Mouse (Mus musculus): Measurements from ENCODE around the gene Ptpn6.

Gene Ptpn6

DNA sequence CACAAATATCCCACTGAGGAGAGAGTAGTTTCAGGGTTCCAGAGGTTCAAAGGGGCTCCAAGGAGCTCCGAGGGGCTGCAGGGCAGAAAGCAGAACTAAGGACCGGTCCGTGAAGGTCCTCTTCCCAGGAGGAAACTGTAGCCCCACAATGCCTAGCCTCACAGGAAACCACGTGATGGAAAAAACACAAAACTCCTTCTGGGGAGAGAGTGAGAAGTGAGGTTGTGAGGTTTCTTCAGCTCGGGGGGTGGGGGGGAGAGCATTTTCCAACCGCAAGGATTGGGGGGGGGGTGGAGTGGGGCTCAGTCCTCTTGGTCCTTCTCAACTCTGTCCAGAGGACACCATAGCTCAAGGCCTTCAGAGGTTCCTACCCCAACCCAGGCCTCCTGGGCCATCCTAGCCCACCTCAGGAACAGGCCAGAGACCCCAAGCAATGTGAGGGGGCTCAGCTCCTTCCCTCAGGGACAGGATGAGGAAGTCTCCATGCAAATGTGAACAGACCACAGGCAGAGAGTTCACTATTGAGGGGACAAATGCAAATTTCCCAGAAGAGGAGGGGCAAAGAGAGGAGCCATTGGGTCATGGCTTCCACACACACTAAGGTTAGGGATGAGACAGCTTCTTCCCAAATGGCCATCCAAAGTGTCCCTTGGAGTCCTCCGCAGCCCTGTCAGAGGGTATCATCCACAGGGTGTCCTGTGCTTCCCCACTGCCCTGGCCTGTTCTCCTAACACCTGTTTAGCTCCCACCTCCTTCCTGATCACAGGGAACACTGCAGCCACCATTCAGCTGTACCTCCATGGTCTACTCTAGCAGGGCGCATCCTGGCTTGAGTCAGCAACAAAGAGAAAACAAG lies 8.4 kb downstream of the Ptpn6 start:
- no peak for DNase-seq (ENCODE audit: low spot score)

GRCm38 (mm10) chr6:124728621-124729020 lies 9.9 kb downstream of the Ptpn6 start:
- DNase-seq (ENCODE audit: low spot score) = no peak

GRCm38 (mm10) chr6:124724472-124724871 lies 14.0 kb downstream of the Ptpn6 start:
- no peak for DNase-seq (ENCODE audit: low spot score)

GRCm38 (mm10) chr6:124723541-124723940 lies 15.0 kb downstream of the Ptpn6 start:
- no peak for DNase-seq (ENCODE audit: low spot score)

DNA sequence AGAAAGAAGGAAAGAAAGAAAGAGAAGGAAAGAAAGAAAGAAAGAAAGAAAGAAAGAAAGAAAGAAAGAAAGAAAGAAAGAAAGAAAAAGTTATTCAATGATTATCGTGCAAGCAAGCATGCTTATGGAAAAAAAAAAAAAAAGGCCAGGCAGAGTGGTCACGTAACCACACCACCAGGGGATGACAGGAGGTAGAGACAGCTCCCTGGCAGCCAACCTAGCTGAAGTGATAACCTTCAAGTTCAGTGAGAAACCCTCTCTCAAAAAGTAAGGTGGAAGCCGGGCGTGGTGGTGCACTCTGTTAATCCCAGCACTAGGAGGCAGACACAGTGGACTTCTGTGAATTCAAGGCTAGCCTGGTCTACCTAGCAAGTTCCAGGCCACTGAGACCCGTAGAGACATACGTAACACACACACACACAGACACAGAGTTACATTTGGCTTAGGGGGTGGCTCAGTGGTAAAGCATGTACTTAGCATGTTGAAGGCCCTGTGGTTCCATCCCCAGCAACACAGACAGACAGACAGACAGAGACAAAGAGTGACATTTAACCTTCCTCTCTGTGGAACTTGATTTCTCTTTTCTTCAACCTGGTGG lies 15.5 kb downstream of the Ptpn6 start:
- DNase-seq (ENCODE audit: low spot score) = no peak

DNA sequence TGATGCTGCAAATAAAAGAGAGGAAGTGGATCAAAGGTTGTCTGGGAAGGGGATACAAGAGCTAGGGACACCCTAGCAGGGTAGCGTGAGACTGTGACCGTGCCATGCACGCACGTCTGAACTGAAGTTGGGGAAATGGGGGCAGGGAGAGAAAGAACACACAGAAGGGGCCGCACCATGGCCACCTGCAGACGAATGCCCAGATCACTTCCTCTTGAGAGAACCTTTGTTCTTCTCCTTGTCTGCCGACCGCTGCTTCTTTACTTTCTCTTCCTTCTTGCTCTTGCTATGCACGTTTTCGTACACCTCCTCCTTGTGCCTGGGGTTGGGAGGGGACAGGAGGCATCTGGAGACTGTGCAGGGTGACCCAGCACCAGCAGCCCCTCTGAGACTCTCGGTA lies 17.6 kb downstream of the Ptpn6 start:
- no peak for DNase-seq (ENCODE audit: low spot score)

DNA sequence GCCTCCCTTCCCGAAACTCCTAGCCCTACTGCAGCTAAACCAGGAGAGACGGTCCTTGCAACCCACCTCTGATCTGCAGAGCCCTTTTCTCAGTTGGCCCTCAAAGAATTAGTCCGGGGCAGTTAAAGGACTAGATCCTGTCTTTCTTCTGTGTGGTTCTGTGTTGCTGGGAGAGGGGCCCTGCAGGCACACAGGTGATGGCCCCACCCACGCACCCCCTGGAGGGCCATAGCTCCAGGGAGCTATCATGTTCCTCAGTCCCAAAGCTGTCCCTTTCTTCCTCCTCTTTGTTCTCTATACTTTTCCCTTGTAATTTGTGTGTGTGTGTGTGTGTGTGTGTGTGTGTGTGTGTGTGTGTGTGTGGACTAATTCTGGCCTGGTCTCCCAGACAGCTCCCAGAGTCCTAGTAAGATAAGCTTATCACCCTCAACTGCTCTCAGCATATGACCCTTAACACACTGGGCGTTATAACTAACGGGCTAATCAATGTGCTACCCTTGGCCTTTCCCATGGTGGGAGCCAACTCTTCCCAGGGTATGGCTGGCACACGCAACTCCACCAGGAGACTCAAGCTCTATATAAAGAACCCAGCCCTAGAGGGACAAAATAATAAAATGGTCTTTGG lies 19.0 kb downstream of the Ptpn6 start:
- DNase-seq (ENCODE audit: low spot score) = no peak

- peak; percentile 74 for DNase-seq (ENCODE audit: low spot score)
Observed at GRCm38 (mm10) chr6:124718703-124719102, 19.8 kb downstream of the Ptpn6 start.

- DNase-seq (ENCODE audit: low spot score) = no peak
Observed at GRCm38 (mm10) chr6:124717968-124718367, 20.5 kb downstream of the Ptpn6 start.

DNA sequence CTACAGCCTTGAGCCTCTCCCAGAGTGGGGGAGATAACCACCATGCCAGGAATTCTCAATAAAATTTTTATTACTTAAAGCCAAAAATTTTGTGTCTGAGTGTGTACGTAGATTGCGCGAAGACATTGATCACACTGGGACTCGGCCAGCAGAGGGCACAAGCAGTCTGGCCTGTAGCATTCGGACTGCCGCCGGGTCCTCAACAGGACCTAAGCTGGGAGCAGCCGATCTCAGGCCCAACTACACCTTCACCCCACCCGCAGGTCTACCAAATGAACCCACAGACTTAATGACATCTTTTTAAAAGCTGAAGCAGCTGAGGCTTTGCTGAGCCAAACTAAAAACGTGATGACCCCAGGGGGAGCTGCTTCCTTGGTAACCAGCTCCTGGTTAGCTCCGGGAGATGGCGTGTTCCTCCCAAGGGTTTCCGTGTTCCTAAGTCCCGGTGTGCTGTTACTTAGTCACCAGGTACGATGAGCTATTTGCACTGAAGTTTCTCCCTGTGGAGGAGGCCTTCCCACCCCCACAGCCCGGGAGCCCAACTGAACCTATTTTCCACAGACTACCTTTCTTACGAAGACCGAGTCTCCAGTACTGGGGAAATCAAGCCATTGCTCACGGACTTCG lies 21.5 kb downstream of the Ptpn6 start:
- no peak for DNase-seq (ENCODE audit: low spot score)

DNA sequence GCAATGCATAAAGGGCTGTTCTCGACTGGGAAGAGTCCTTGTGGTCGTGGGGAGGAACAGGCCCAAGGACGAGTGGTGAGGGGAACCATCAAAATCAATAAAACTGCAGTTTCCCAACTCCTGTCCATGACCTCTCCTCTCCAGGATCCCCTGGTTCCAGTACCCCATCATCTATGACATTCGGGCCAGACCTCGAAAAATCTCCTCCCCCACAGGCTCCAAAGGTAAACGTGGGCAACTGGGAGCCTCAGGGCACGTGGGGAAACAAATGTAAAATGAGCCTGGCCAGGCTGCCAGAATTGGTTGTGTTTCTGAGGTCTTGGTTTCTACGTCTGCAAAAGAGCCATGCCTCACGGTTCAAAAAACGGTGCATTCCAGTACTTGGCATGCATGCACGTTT lies 25.6 kb downstream of the Ptpn6 start:
- no peak for DNase-seq (ENCODE audit: low spot score)

GRCm38 (mm10) chr6:124711824-124712782 lies 26.4 kb downstream of the Ptpn6 start, which contains the start of the genes Emg1 and Phb2:
Gene Emg1, minus strand, starts transcription at chr6:124712178.
Gene Phb2, plus strand, starts transcription at chr6:124712336.
- peak; percentile 99 for DNase-seq (ENCODE audit: low spot score)

GRCm38 (mm10) chr6:124708289-124708889 lies 30.1 kb downstream of the Ptpn6 start:
- DNase-seq (ENCODE audit: low spot score) = no peak

DNA sequence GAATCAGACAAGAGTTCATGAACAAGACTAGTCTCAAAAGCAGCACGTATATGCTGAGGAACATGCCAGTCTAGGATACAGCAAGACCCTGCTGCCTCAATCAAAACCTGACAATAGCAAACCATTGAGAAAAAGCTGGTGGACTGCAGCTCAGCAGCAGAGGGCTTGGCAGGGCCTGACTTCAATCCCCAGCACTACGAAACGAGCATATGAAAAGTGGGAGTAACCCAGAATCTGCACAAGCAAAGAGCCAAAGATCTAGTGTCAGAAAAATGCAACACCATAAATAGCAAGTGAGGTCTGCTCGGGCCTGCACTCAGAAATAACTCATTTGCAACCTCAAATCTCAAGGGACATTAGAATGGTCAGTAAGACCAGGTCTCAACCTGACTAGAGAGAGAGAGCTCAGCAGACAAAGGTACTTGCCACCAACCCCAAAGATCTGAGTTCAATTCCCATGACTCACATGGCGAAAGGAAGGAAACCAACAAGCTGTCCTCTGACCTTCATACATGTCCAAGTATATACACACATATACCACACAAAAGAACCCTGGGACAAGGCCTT lies 32.4 kb downstream of the Ptpn6 start:
- no peak for DNase-seq (ENCODE audit: low spot score)

GRCm38 (mm10) chr6:124704417-124704816 lies 34.1 kb downstream of the Ptpn6 start:
- DNase-seq (ENCODE audit: low spot score) = no peak

DNA sequence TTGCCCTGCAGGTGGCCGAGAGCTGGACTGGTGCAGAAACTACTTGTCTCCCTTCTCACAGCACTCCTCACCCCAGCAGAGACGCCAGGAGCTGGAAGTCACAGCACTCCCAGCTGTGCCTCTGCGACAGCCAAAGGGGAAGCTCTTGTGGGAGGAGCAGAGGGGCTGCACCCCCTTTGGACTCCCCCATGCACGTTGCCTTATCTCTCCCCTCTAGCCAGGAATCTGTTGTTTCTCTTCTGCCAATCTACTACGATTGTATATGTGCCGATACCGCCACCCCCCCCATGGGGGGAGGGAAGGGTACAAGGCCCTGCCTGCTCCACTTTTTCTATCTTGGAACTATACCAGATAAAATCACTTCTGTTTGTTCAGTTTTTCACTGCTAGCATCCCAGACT lies 34.7 kb downstream of the Ptpn6 start:
- DNase-seq (ENCODE audit: low spot score) = no peak

DNA sequence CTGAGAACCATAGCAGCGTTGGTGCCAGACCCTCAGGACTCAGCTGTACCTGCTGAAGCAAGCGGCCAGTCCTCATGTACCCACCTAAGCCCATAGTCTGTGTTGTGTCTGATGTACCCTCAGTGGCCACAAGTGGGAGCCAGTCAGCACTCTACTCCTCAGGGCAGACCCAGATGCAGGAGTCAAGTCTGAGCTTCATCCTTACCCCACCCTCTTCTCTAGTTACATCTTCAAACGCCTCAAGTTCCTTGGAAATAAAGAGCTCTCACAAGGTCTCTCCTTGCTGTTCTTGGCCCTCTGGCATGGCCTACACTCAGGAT lies 35.8 kb downstream of the Ptpn6 start:
- peak; percentile 61 for DNase-seq (ENCODE audit: low spot score)

- DNase-seq (ENCODE audit: low spot score) = no peak
Observed at GRCm38 (mm10) chr6:124702102-124702783, 36.3 kb downstream of the Ptpn6 start.

- DNase-seq (ENCODE audit: low spot score) = no peak
Observed at GRCm38 (mm10) chr6:124701338-124701737, 37.2 kb downstream of the Ptpn6 start.

DNA sequence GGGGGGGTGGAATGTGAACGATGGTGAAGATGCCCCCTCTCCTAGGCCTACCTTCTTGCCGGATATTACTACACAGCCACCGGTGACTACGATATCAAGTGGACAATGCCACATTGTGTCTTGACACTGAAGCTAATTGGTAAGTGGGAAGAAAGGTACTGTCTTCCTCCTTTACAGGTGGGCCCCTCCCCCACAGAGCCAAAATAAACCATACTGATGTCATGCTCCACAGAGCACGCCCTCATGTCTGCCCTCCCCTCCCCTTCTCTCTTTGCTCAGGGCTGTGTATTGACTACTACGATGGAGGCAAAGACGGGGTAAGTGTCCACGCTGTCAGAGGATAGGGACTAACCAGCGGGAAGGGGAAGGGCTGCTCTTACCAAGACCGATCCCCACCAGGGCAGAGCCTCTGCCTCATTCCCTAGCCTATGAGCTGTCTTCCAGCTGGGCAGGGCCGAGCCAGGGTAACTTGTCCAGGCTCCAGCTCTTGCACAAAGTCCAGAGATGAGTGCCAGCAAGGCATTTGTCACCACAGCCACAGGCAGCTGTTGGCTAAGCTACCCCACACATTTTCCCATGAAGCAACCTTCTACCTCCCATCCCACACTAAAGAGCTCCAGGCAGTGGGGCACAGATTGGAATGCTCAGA lies 38.4 kb downstream of the Ptpn6 start:
- no peak for DNase-seq (ENCODE audit: low spot score)

Data from urinary bladder, postnatal 25 days (tissue).